Mouse (Mus musculus): ENCODE measurements at regions not wholly inside any gene's neighbourhood (a gene's known extent, or its start where the extent isn't known, plus 50 kb on each side); places are given as distances from the start of the nearest gene placed in this dataset.

- DNase-seq (ENCODE audit: low read depth, low spot score), result no peak
These were observed 285.1 kb upstream of the Zmiz1 start for GRCm38 (mm10) chr14:25173873-25174272.

GRCm38 (mm10) chr14:25174402-25174801 is 284.6 kb upstream of the Zmiz1 start:
- peak; percentile 38 for DNase-seq (ENCODE audit: low read depth, low spot score)

GRCm38 (mm10) chr14:25176206-25176605 is 282.8 kb upstream of the Zmiz1 start:
- no peak for DNase-seq (ENCODE audit: low read depth, low spot score)

- no peak for DNase-seq (ENCODE audit: low read depth, low spot score)
These were observed 278.9 kb upstream of the Zmiz1 start for GRCm38 (mm10) chr14:25180126-25180525.

GRCm38 (mm10) chr14:25181406-25181805 is 277.6 kb upstream of the Zmiz1 start:
- DNase-seq (ENCODE audit: low read depth, low spot score), result no peak

- no peak for DNase-seq (ENCODE audit: low read depth, low spot score)
These were observed 274.9 kb upstream of the Zmiz1 start for GRCm38 (mm10) chr14:25184042-25184441.

GRCm38 (mm10) chr14:25184875-25185274 is 274.1 kb upstream of the Zmiz1 start:
- DNase-seq (ENCODE audit: low read depth, low spot score), result no peak

- DNase-seq (ENCODE audit: low read depth, low spot score), result no peak
These were observed 273.4 kb upstream of the Zmiz1 start for GRCm38 (mm10) chr14:25185556-25185958.

- no peak for DNase-seq (ENCODE audit: low read depth, low spot score)
These were observed 272.8 kb upstream of the Zmiz1 start for GRCm38 (mm10) chr14:25185959-25186771.

- no peak for DNase-seq (ENCODE audit: low read depth, low spot score)
These were observed 271.3 kb upstream of the Zmiz1 start for GRCm38 (mm10) chr14:25187715-25188114.

GRCm38 (mm10) chr14:25189256-25189655 is 269.7 kb upstream of the Zmiz1 start:
- no peak for DNase-seq (ENCODE audit: low read depth, low spot score)

- DNase-seq (ENCODE audit: low read depth, low spot score), result no peak
These were observed 268.2 kb upstream of the Zmiz1 start for GRCm38 (mm10) chr14:25190680-25191270.

- peak; percentile 77 for DNase-seq (ENCODE audit: low read depth, low spot score)
These were observed 262.2 kb upstream of the Zmiz1 start for GRCm38 (mm10) chr14:25196820-25197219.

GRCm38 (mm10) chr14:25199900-25200299 is 259.1 kb upstream of the Zmiz1 start:
- no peak for DNase-seq (ENCODE audit: low read depth, low spot score)

- no peak for DNase-seq (ENCODE audit: low read depth, low spot score)
These were observed 258.3 kb upstream of the Zmiz1 start for GRCm38 (mm10) chr14:25200656-25201179.

- DNase-seq (ENCODE audit: low read depth, low spot score), result no peak
These were observed 256.7 kb upstream of the Zmiz1 start for GRCm38 (mm10) chr14:25202312-25202711.

- DNase-seq (ENCODE audit: low read depth, low spot score), result no peak
These were observed 254.9 kb upstream of the Zmiz1 start for GRCm38 (mm10) chr14:25204091-25204490.

GRCm38 (mm10) chr14:25206855-25207254 is 252.1 kb upstream of the Zmiz1 start:
- no peak for DNase-seq (ENCODE audit: low read depth, low spot score)

- DNase-seq (ENCODE audit: low read depth, low spot score), result no peak
These were observed 251.6 kb upstream of the Zmiz1 start for GRCm38 (mm10) chr14:25207422-25207821.

- no peak for DNase-seq (ENCODE audit: low read depth, low spot score)
These were observed 250.5 kb upstream of the Zmiz1 start for GRCm38 (mm10) chr14:25208221-25209056.

- no peak for DNase-seq (ENCODE audit: low read depth, low spot score)
These were observed 245.9 kb upstream of the Zmiz1 start for GRCm38 (mm10) chr14:25213056-25213455.

- DNase-seq (ENCODE audit: low read depth, low spot score), result no peak
These were observed 235.9 kb upstream of the Zmiz1 start for GRCm38 (mm10) chr14:25223091-25223490.
